Mouse (Mus musculus) spleen, adult 2 months (tissue): ENCODE measurements around the gene Pde8b. TPM values are rescaled to one million over a fixed set of nuclear protein-coding genes. Genes with fewer than 3 reads are reported as not detected.

ENCODE experiments used
- DNase-seq, 2 experiments: peaks; one replicate each; pipeline versions ENCODE4 v3.0.0 to v3.0.0-alpha.2; 2012 to 2021; ENCODE audit warnings: low spot score in 2 of 2, low read depth in 1 of 2
- H3K27ac ChIP-seq: fragments of 200-500 bp; 2 replicates; pipeline ENCODE4 v1.5.1; 2012; ENCODE audit warnings: low read length, inconsistent platforms; ENCODE audit not compliant: insufficient read depth
- H3K27me3 ChIP-seq: fragments of 200-500 bp; 2 replicates; pipeline ENCODE4 v1.6.1; 2012; ENCODE audit warnings: mild to moderate bottlenecking, moderate library complexity, low read length, inconsistent platforms; ENCODE audit not compliant: control insufficient read depth, insufficient read depth
- H3K36me3 ChIP-seq: fragments of 200-500 bp; 2 replicates; pipeline ENCODE4 v1.6.1; 2012; ENCODE audit warnings: mild to moderate bottlenecking, low read length, inconsistent platforms; ENCODE audit not compliant: control insufficient read depth, insufficient read depth
- H3K4me1 ChIP-seq: fragments of 200-500 bp; 2 replicates; pipeline ENCODE4 v1.6.1; 2011; ENCODE audit warnings: inconsistent platforms; ENCODE audit not compliant: control insufficient read depth, insufficient read depth, insufficient read length
- H3K4me3 ChIP-seq: fragments of 200-500 bp; 2 replicates; pipeline ENCODE4 v1.5.1; 2011; ENCODE audit warnings: mild to moderate bottlenecking, inconsistent platforms; ENCODE audit not compliant: insufficient read depth, insufficient read length; ENCODE audit errors: extremely low read depth
- CTCF ChIP-seq: fragments of 200-500 bp; IDR thresholded peaks from 2 replicates; pipeline ENCODE4 v1.5.1; 2011; ENCODE audit warnings: mild to moderate bottlenecking, inconsistent platforms; ENCODE audit not compliant: insufficient read depth, insufficient read length, insufficient replicate concordance; ENCODE audit errors: extremely low read depth
- POLR2A ChIP-seq: fragments of 200-500 bp; IDR thresholded peaks from 2 replicates; pipeline ENCODE4 v1.6.1; 2011; ENCODE audit warnings: low read depth, low read length, inconsistent platforms
- WGBS: fragments of 180-500 bp; shearing (Covaris S2); methylation state at CpG from one replicate; pipeline ENCODE4 v1.1.7; 2018; 5-methylcytosine and 5-hydroxymethylcytosine counted together
- polyA plus RNA-seq: library from polyadenylated mRNA; depleted of rRNA; stranded (reverse); fragments of >200 nt; gene quantifications from 2 replicates; pipeline ENCODE4 v1.2.3, GENCODE M21; 2012

Pde8b gene
- polyA plus RNA-seq, 1 experiment, result 0.71 TPM

GRCm38 (mm10) chr13:95040140-95040738, 209.9 kb downstream of the Pde8b start:
- no peak for DNase-seq
- no peaks in the 10 kb centered on the region for H3K27me3 ChIP-seq
- H3K27ac ChIP-seq, result no peak overlapping the region
- TF ChIP-seq CTCF (no peak), POLR2A (no peak)
- no peaks in the 10 kb centered on the region for H3K36me3 ChIP-seq
- 86% methylated on average over 9 of the region's 9 CpGs for WGBS
- H3K4me1 ChIP-seq, result no peaks in the 10 kb centered on the region
- H3K4me3 ChIP-seq, result no peak overlapping the region

GRCm38 (mm10) chr13:95038200-95038599, 211.9 kb downstream of the Pde8b start:
- no peak for DNase-seq
- no peaks in the 10 kb centered on the region for H3K27me3 ChIP-seq
- no peaks in the 10 kb centered on the region for H3K36me3 ChIP-seq
- WGBS, result 29% methylated on average over 4 of the region's 4 CpGs
- TF ChIP-seq POLR2A (no peak), CTCF (no peak)
- H3K4me3 ChIP-seq, result no peak overlapping the region
- H3K4me1 ChIP-seq, result no peaks in the 10 kb centered on the region
- H3K27ac ChIP-seq, result no peak overlapping the region

DNA sequence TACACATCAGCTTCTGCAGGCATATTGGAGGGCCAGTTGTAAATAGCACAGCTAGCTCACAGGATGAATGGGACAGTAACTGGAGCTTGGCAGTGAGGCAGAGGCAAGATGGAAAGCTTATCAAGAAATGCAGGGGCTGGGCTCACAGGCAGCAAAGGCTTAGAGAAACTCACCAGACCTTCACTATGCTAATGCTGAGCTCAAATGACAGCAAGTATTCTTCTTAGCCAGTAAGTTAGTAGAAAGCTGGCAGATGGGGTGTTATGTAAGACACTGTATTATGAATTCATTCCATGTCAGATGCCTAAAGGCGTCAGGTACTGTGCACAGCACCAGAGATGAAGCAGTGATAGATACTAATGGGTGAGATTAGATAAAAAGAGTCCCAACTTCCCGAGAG, 215.4 kb downstream of the Pde8b start:
- TF ChIP-seq POLR2A (no peak), CTCF (no peak)
- Histone ChIP-seq H3K36me3 (no peaks in the 10 kb centered on the region; the same call in 1 of the 2 replicates), H3K27me3 (no peaks in the 10 kb centered on the region), H3K4me3 (no peak overlapping the region), H3K27ac (no peak overlapping the region), H3K4me1 (no peaks in the 10 kb centered on the region)
- DNase-seq, result no peak
- WGBS, result 90% methylated on average over 2 of the region's 2 CpGs

DNA sequence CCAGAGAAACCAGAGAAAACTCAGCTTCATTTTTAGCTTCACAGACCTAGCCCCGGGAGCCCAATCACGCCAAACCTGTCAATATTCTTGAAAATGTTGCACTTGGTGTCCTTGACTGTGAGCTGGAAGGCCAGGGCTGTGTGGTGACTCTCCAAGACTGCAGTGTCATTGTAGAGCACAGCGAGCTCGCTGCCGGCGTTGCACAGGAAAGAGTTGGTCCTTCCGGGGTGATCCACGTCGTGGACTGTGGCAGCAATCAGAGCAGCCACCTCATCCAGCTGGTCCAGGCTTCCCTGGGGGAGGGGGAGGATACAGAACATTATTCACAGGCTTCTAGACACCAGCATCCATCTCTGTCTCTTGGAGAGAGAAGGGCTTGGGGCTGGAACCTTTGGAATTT, 216.0 kb downstream of the Pde8b start:
- Histone ChIP-seq H3K36me3 (no peaks in the 10 kb centered on the region; the same call in 1 of the 2 replicates), H3K27ac (no peak overlapping the region), H3K4me1 (no peaks in the 10 kb centered on the region), H3K27me3 (no peaks in the 10 kb centered on the region), H3K4me3 (no peak overlapping the region)
- TF ChIP-seq CTCF (no peak), POLR2A (no peak)
- no peak for DNase-seq
- WGBS, result 36% methylated on average over 9 of the region's 9 CpGs

DNA sequence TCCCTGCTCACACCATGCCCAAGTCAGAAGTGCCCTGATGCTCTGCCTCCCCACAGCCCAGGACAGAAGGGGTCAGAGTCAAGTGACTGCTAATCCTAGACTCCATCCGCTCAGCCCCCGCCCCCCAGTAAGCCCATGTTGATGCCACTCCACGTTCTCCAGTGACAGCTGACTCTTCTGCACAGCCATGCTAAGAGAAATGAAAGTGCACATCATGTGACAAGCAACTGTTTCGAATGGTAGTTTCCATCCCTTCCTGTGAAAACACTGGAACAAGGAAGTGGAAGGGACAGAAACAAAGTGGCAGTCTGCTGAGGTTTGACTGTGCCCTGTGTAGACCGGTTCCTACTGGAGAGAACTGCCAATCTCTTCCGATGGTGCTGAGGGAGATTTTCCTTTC, 217.2 kb downstream of the Pde8b start:
- no peak overlapping the region for H3K27ac ChIP-seq
- no peak for DNase-seq
- no peak for TF ChIP-seq POLR2A
- no peak for TF ChIP-seq CTCF

DNA sequence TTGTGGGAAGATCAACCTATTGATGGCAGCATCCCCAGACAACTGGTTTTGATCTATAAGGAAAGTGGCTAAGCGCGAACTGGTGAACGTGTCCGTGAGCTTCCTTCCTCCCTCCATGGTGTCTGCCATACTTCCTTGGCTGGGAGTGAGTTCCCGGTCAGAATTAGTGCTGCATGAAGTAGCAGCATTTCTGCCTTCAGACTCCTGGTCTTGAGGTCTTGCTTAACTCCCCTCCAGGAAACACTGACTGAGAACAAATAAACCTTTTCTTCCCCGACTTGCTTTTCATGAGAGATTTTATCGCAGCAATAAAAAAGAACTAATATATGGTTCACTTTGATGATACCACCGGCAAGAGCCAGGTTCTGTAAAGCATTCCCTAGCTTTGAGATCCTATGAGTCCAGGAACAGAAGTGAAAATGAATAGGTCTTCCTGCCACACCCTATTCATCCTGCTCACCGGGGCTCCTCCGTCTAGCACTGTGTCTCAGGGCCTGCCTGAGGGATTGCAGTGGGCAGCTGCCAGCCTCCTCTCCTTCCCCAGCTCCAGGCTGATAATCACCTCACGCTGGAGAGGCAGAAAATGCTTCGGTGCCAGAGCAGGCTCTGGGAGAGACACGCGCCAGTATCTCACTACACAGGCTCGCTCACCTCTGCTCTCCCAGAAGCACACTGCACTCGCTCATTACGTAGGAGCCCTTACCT, 217.9 kb downstream of the Pde8b start:
- DNase-seq, result no peak
- Histone ChIP-seq H3K4me1 (no peaks in the 10 kb centered on the region), H3K27me3 (no peaks in the 10 kb centered on the region), H3K36me3 (peaks cover 1% of the 10 kb centered on the region; the same call in 1 of the 2 replicates), H3K27ac (no peak overlapping the region), H3K4me3 (no peak overlapping the region)
- 86% methylated on average over 17 of the region's 17 CpGs for WGBS
- TF ChIP-seq POLR2A, result no peak
- TF ChIP-seq CTCF, result no peak

More for the DNA sequence above, 217.2 kb downstream of the Pde8b start:
- WGBS, result 74% methylated on average over 6 of the region's 6 CpGs
- no peaks in the 10 kb centered on the region; the same call in 1 of the 2 replicates for H3K36me3 ChIP-seq
- H3K27me3 ChIP-seq, result no peaks in the 10 kb centered on the region
- H3K4me3 ChIP-seq, result no peak overlapping the region
- no peaks in the 10 kb centered on the region for H3K4me1 ChIP-seq

DNA sequence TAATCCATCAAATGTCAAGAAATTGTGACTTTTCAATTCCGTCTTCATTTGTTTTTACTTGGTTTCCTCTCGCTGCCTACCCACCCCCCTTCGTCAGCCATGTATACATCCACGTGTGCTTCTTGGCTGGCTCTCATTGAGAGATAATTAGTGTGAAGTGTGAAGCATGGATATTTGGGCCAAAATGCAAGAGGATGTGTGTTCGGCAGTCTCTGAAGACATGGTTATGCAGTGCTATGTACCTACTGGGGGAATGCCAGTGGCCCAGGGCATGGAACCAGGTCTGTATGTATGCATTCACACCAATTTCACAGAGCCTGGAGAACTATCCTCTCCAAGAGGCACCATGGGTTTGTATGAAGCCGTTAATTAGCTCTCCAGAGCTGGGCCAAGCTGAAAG, 219.3 kb downstream of the Pde8b start:
- DNase-seq, result no peak
- WGBS, result 95% methylated on average over 6 of the region's 6 CpGs
- Histone ChIP-seq H3K27me3 (no peaks in the 10 kb centered on the region), H3K27ac (no peak overlapping the region), H3K36me3 (peaks cover 1% of the 10 kb centered on the region; the same call in 1 of the 2 replicates), H3K4me3 (no peak overlapping the region), H3K4me1 (no peaks in the 10 kb centered on the region)
- TF ChIP-seq POLR2A (no peak), CTCF (no peak)
